Mouse (Mus musculus) stomach, embryonic 14.5 days (tissue): ENCODE data around the gene Eya4. TPM values are rescaled to one million over a fixed set of nuclear protein-coding genes. Genes with fewer than 3 reads are reported as not detected.

Experiments
- ATAC-seq: fragments of 200-750 bp; cut with Nextera tagmentation; 2 replicates; pipeline ENCODE4 v1.8.0; 2017; ENCODE audit warnings: low read depth, moderate TSS enrichment; ENCODE audit not compliant: insufficient number of reproducible peaks, insufficient read depth, low FRiP score
- H3K27ac ChIP-seq: fragments of 300-500 bp; sonication (generic); 2 replicates; pipeline ENCODE4 v1.5.1; 2014; ENCODE audit warnings: mild to moderate bottlenecking, low read length, moderate library complexity, mixed read lengths
- H3K27me3 ChIP-seq: fragments of 300-500 bp; sonication (generic); 2 replicates; pipeline ENCODE4 v1.6.1; 2014; ENCODE audit warnings: low read length, control low read depth, mixed read lengths; ENCODE audit not compliant: control insufficient read depth, insufficient read depth
- H3K36me3 ChIP-seq: fragments of 300-500 bp; sonication (generic); 2 replicates; pipeline ENCODE4 v1.6.1; 2014; ENCODE audit warnings: mild to moderate bottlenecking, control low read depth, low read length, moderate library complexity, mixed read lengths; ENCODE audit not compliant: control insufficient read depth, insufficient read depth
- H3K4me1 ChIP-seq: fragments of 300-500 bp; sonication (generic); 2 replicates; pipeline ENCODE4 v1.6.1; 2014; ENCODE audit warnings: low read length, control low read depth, mixed read lengths; ENCODE audit not compliant: control insufficient read depth, insufficient read depth
- H3K4me2 ChIP-seq: fragments of 300-500 bp; sonication (generic); replicated peaks from 2 replicates; pipeline ENCODE4 v1.6.1; 2014; ENCODE audit warnings: low read depth, low read length, control low read depth
- H3K4me3 ChIP-seq: fragments of 300-500 bp; sonication (generic); 2 replicates; pipeline ENCODE4 v1.5.1; 2014; ENCODE audit warnings: low read depth, low read length, control low read depth
- H3K9ac ChIP-seq: fragments of 300-500 bp; sonication (generic); replicated peaks from 2 replicates; pipeline ENCODE4 v1.6.1; 2014; ENCODE audit warnings: low read depth, mild to moderate bottlenecking, control low read depth, low read length, moderate library complexity, mixed read lengths
- H3K9me3 ChIP-seq: fragments of 300-500 bp; sonication (generic); 2 replicates; pipeline ENCODE4 v1.6.1; 2016; ENCODE audit warnings: low read depth, low read length, control low read depth; ENCODE audit not compliant: control insufficient read depth
- WGBS: fragments of 180-500 bp; shearing (Covaris S2); extraction: QIAGEN DNeasy Blood & Tissue Kit; methylation state at CpG from one replicate; pipeline ENCODE4 v1.1.7; 2014; 5-methylcytosine and 5-hydroxymethylcytosine counted together
- polyA plus RNA-seq: library from polyadenylated mRNA; unstranded; fragments of >200 nt; fragmentation: Nextera tagmentation; extraction: Ambion mirVana; gene quantifications from 2 replicates; pipeline ENCODE4 v1.2.1, GENCODE M21; 2014

Gene Eya4
- polyA plus RNA-seq, 1 experiment from 2014 or later: 1.7 TPM

DNA sequence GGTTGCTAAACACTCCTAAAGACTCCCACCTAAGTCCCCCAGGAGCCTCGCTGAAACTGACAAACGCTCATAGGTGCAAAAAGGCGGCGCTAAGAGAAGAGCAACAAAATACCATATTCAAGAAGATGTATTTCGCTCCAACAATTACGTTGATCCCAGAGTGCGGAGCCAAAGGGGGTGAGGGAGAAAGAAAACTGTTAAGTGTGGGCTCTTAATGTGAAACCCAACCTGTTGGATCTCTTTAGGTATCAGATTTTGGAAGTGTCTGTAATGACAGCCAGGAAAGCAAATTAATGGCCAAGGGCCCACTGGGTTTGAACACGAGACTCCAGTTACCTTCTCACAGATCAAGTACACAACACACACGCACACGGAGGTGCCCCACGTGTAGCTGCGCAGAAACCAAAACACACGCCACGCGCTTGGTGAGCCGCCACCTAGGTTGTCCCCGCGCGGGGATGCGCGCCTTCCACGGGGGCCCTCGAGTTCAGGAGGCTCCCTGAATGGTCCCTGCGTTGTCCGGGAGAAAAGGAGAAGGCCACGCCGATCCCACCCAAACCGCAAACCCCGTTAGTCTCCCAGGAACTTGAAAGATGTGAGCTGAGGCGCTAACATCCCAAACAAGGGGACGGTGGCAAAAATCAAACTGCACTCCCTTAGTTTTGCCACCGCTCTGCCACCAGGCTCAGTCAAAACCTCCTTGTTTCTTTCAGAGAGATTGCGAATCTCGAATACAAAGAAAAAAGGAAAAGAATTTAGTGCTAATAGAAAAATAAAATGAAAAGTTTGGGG is 2.3 kb downstream of the Eya4 start:
- no peaks in the 10 kb centered on the region for H3K36me3 ChIP-seq
- peak overlapping the region; percentile 85 for H3K4me2 ChIP-seq
- H3K27ac ChIP-seq: no peak overlapping the region
- peak overlapping the region; percentile 57 for H3K4me3 ChIP-seq
- H3K9ac ChIP-seq: no peak overlapping the region
- H3K9me3 ChIP-seq: no peaks in the 10 kb centered on the region
- WGBS: 3% methylated on average over 34 of the region's 34 CpGs
- 0 out of 2 replicates have a peak, but pooled peaks cover 16% of the 10 kb centered on the region for H3K27me3 ChIP-seq
- 0 out of 2 replicates have a peak, but pooled peaks cover 8% of the 10 kb centered on the region for H3K4me1 ChIP-seq
- ATAC-seq: no peak

- ATAC-seq: no peak
- Histone ChIP-seq H3K27me3 (no peaks in the 10 kb centered on the region), H3K4me1 (no peaks in the 10 kb centered on the region)
Measured at GRCm38 (mm10) chr10:23337250-23337649, 13.3 kb downstream of the Eya4 start.

GRCm38 (mm10) chr10:23332768-23333167 is 17.8 kb downstream of the Eya4 start:
- Histone ChIP-seq H3K9me3 (no peaks in the 10 kb centered on the region), H3K36me3 (no peaks in the 10 kb centered on the region), H3K4me2 (no peak overlapping the region), H3K4me3 (no peak overlapping the region), H3K27ac (no peak overlapping the region), H3K4me1 (no peaks in the 10 kb centered on the region), H3K27me3 (no peaks in the 10 kb centered on the region), H3K9ac (no peak overlapping the region)
- ATAC-seq: no peak
- 41% methylated on average over 5 of the region's 5 CpGs for WGBS

More at GRCm38 (mm10) chr10:23337250-23337649, 13.3 kb downstream of the Eya4 start:
- Histone ChIP-seq H3K9me3 (no peaks in the 10 kb centered on the region), H3K27ac (no peak overlapping the region), H3K4me2 (no peak overlapping the region), H3K9ac (no peak overlapping the region), H3K4me3 (no peak overlapping the region), H3K36me3 (no peaks in the 10 kb centered on the region)
- 50% methylated on average over 1 of the region's 1 CpGs for WGBS

DNA sequence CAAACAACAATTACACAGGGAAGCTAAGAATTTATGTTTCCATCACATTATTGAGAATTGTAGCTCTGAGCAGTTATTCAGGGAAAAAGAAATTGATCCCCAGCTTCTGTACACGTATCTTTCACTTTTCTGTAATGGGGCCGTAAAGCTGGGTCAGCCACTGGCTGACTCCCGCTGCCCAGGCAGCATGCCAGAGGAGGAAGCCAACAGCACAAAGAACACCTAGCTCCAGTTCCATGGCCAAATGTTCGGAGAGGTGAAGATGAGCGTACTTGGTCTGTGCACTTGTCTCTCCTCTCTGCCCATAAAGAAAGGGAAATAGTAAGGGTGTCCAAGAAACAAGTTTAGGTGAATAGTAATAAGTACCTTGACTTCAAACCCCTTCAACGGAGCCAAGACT is 22.9 kb downstream of the Eya4 start:
- no peak overlapping the region for H3K4me3 ChIP-seq
- no peaks in the 10 kb centered on the region for H3K4me1 ChIP-seq
- ATAC-seq: no peak
- 91% methylated on average over 6 of the region's 6 CpGs for WGBS
- no peaks in the 10 kb centered on the region for H3K36me3 ChIP-seq
- H3K9me3 ChIP-seq: no peaks in the 10 kb centered on the region
- no peak overlapping the region for H3K9ac ChIP-seq
- no peak overlapping the region for H3K27ac ChIP-seq
- no peak overlapping the region for H3K4me2 ChIP-seq
- H3K27me3 ChIP-seq: no peaks in the 10 kb centered on the region

DNA sequence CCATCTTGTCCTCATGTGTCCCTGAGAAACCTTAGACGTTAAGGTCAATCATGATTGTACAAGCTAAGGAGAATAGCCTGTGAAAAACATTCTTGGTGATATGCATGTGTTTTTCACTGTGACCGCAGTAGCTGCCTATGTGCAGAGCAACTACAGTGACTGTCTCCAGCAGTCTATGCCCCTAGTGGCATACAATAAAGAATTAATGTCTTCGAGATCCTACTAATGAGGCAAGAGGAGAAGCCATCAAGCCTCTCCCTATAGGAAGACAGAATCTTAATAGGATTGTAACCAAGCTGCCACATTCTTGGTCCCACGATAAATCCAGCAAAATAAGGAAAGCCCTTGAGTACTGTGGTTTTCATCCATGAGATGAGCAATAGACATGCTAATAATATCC is 28.3 kb downstream of the Eya4 start:
- Histone ChIP-seq H3K9ac (no peak overlapping the region), H3K27me3 (no peaks in the 10 kb centered on the region), H3K9me3 (no peaks in the 10 kb centered on the region), H3K4me3 (no peak overlapping the region), H3K27ac (no peak overlapping the region), H3K4me1 (no peaks in the 10 kb centered on the region), H3K4me2 (no peak overlapping the region), H3K36me3 (no peaks in the 10 kb centered on the region)
- WGBS: 91% methylated on average over 4 of the region's 4 CpGs
- ATAC-seq: no peak

GRCm38 (mm10) chr10:23295616-23296015 is 55.0 kb downstream of the Eya4 start:
- ATAC-seq: no peak
- no peaks in the 10 kb centered on the region for H3K27me3 ChIP-seq
- 57% methylated on average over 3 of the region's 3 CpGs for WGBS

DNA sequence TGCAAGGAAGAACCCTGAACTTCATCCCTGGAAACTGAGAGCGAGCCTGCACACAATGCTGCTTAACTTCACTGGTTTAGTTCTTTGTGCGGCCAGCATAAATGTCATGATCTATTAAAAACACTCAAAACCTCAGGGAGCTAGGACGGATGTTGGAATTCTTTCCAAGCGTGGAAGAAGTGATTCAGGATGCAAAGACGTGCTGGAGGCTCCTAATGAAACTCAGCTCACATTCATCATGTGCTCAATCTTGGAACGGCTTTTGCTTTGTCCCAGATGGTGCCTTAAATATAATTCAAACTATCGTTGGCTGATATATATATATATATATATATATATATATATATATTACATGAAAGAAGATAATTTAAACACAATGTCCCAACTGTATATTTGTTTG is 58.1 kb downstream of the Eya4 start:
- Histone ChIP-seq H3K9me3 (no peaks in the 10 kb centered on the region), H3K4me2 (no peak overlapping the region), H3K27ac (no peak overlapping the region), H3K36me3 (no peaks in the 10 kb centered on the region), H3K9ac (no peak overlapping the region), H3K4me1 (no peaks in the 10 kb centered on the region), H3K4me3 (no peak overlapping the region), H3K27me3 (no peaks in the 10 kb centered on the region)
- ATAC-seq: no peak
- whole genome bisulfite sequencing: 53% methylated on average over 7 of the region's 7 CpGs

More at GRCm38 (mm10) chr10:23295616-23296015, 55.0 kb downstream of the Eya4 start:
- H3K4me1 ChIP-seq: no peaks in the 10 kb centered on the region
- H3K9ac ChIP-seq: no peak overlapping the region
- no peaks in the 10 kb centered on the region for H3K36me3 ChIP-seq
- no peaks in the 10 kb centered on the region for H3K9me3 ChIP-seq
- H3K27ac ChIP-seq: no peak overlapping the region
- H3K4me3 ChIP-seq: no peak overlapping the region
- H3K4me2 ChIP-seq: no peak overlapping the region

- H3K4me2 ChIP-seq: no peak overlapping the region
- H3K36me3 ChIP-seq: no peaks in the 10 kb centered on the region
- ATAC-seq: no peak
- H3K9me3 ChIP-seq: no peaks in the 10 kb centered on the region
- H3K4me1 ChIP-seq: no peaks in the 10 kb centered on the region
- H3K4me3 ChIP-seq: no peak overlapping the region
- 94% methylated on average over 3 of the region's 3 CpGs for WGBS
- no peaks in the 10 kb centered on the region for H3K27me3 ChIP-seq
- no peak overlapping the region for H3K27ac ChIP-seq
- no peak overlapping the region for H3K9ac ChIP-seq
Measured at GRCm38 (mm10) chr10:23277371-23277770, 73.2 kb downstream of the Eya4 start.
